Mouse (Mus musculus) bone marrow macrophage, adult 2 months (primary cell): ENCODE results near the gene Gm4450.

Experiments used
- CTCF ChIP-seq: IDR thresholded peaks from 2 replicates; pipeline ENCODE4 v1.5.1; 2012; ENCODE audit warnings: low read depth, mild to moderate bottlenecking, low read length, moderate library complexity
- POLR2A ChIP-seq: IDR thresholded peaks from 2 replicates; pipeline ENCODE4 v1.6.1; 2012; ENCODE audit warnings: mild to moderate bottlenecking, low read depth, low read length, borderline replicate concordance

- TF ChIP-seq CTCF: no peak
- TF ChIP-seq POLR2A: no peak
These were observed 40.3 kb downstream of the Gm4450 start for GRCm38 (mm10) chr3:98416426-98417250.
